Mouse (Mus musculus) neural tube, embryonic 14.5 days (tissue): Measurements from ENCODE around the gene Slc44a2. TPM values are rescaled to one million over a fixed set of nuclear protein-coding genes. Genes with fewer than 3 reads are reported as not detected.

Experiments used
- ATAC-seq: fragments of 200-750 bp; cut with Nextera tagmentation; 2 replicates; pipeline ENCODE4 v1.8.0; 2017; ENCODE audit warnings: low read depth, mild to moderate bottlenecking, moderate TSS enrichment, moderate library complexity
- H3K27ac ChIP-seq: fragments of 300-500 bp; sonication (generic); 2 replicates; pipeline ENCODE4 v1.5.1; 2014; ENCODE audit warnings: low read depth, mild to moderate bottlenecking, control low read depth, low read length, moderate library complexity, mixed read lengths
- H3K27me3 ChIP-seq: fragments of 300-500 bp; sonication (generic); 2 replicates; pipeline ENCODE4 v1.6.1; 2014; ENCODE audit warnings: low read length; ENCODE audit not compliant: control insufficient read depth, insufficient read depth
- H3K36me3 ChIP-seq: fragments of 300-500 bp; sonication (generic); 2 replicates; pipeline ENCODE4 v1.6.1; 2014; ENCODE audit warnings: low read length, mixed read lengths; ENCODE audit not compliant: control insufficient read depth, insufficient read depth
- H3K4me1 ChIP-seq: fragments of 300-500 bp; sonication (generic); 2 replicates; pipeline ENCODE4 v1.6.1; 2014; ENCODE audit warnings: low read length; ENCODE audit not compliant: control insufficient read depth, insufficient read depth
- H3K4me2 ChIP-seq: fragments of 300-500 bp; sonication (generic); 2 replicates; pipeline ENCODE4 v1.6.1; 2014; ENCODE audit warnings: mild to moderate bottlenecking, low read depth, low read length, control low read depth
- H3K4me3 ChIP-seq: fragments of 300-500 bp; sonication (generic); 2 replicates; pipeline ENCODE4 v1.5.1; 2014; ENCODE audit warnings: low read depth, low read length, control low read depth, mixed read lengths
- H3K9ac ChIP-seq: fragments of 300-500 bp; sonication (generic); replicated peaks from 2 replicates; pipeline ENCODE4 v1.6.1; 2014; ENCODE audit warnings: low read depth, mild to moderate bottlenecking, control low read depth, low read length, mixed read lengths
- H3K9me3 ChIP-seq: fragments of 300-500 bp; sonication (generic); 2 replicates; pipeline ENCODE4 v1.6.1; 2016; ENCODE audit warnings: low read length; ENCODE audit not compliant: control insufficient read depth
- WGBS: fragments of 180-500 bp; shearing (Covaris S2); extraction: QIAGEN DNeasy Blood & Tissue Kit; methylation state at CpG from one replicate; pipeline ENCODE4 v1.1.7; 2014; 5-methylcytosine and 5-hydroxymethylcytosine counted together
- polyA plus RNA-seq: library from polyadenylated mRNA; unstranded; fragments of >200 nt; fragmentation: Nextera tagmentation; extraction: Ambion mirVana; gene quantifications from 2 replicates; pipeline ENCODE4 v1.2.1, GENCODE M21; 2014

The Slc44a2 gene
- polyA plus RNA-seq = 67.7 and 75.1 TPM in 2 replicates

- Histone ChIP-seq H3K9me3 (no peaks in the 10 kb centered on the region), H3K4me1 (peaks cover 10% of the 10 kb centered on the region), H3K4me2 (peak within 1 kb of the TSS; percentile 79), H3K36me3 (no peaks in the 10 kb centered on the region), H3K9ac (peak within 1 kb of the TSS; percentile 73), H3K27me3 (no peaks in the 10 kb centered on the region), H3K4me3 (peak within 1 kb of the TSS; percentile 69), H3K27ac (peak within 1 kb of the TSS; percentile 40; the same call in 1 of the 2 replicates)
- 0% methylated on average over 52 of the region's 52 CpGs for WGBS
- peak; percentile 93 for ATAC-seq
Observed at GRCm38 (mm10) chr9:21320619-21321512, at the start of gene Slc44a2. Gene Slc44a2 (plus strand): TSS chr9:21320698.

- no peaks in the 10 kb centered on the region for H3K4me1 ChIP-seq
- no peak overlapping the region for H3K9ac ChIP-seq
- H3K4me2 ChIP-seq = no peak overlapping the region
- H3K4me3 ChIP-seq = no peak overlapping the region
- H3K9me3 ChIP-seq = no peaks in the 10 kb centered on the region
- no peak overlapping the region for H3K27ac ChIP-seq
- H3K36me3 ChIP-seq = peaks cover 80% of the 10 kb centered on the region
- WGBS = 96% methylated on average over 9 of the region's 9 CpGs
- no peaks in the 10 kb centered on the region for H3K27me3 ChIP-seq
- ATAC-seq = no peak
Observed at GRCm38 (mm10) chr9:21272391-21272790, 48.1 kb upstream of the Slc44a2 start.

GRCm38 (mm10) chr9:21273094-21273493, 47.4 kb upstream of the Slc44a2 start:
- 87% methylated on average over 8 of the region's 8 CpGs for WGBS
- Histone ChIP-seq H3K4me1 (no peaks in the 10 kb centered on the region), H3K27me3 (no peaks in the 10 kb centered on the region), H3K9me3 (no peaks in the 10 kb centered on the region), H3K9ac (no peak overlapping the region), H3K4me3 (no peak overlapping the region), H3K4me2 (no peak overlapping the region), H3K36me3 (peaks cover 87% of the 10 kb centered on the region), H3K27ac (no peak overlapping the region)
- ATAC-seq = no peak

GRCm38 (mm10) chr9:21273520-21274228, 46.8 kb upstream of the Slc44a2 start:
- no peak for ATAC-seq
- peaks cover 87% of the 10 kb centered on the region for H3K36me3 ChIP-seq
- 82% methylated on average over 7 of the region's 7 CpGs for WGBS

GRCm38 (mm10) chr9:21274336-21274735, 46.2 kb upstream of the Slc44a2 start:
- Histone ChIP-seq H3K9ac (no peak overlapping the region), H3K4me1 (no peaks in the 10 kb centered on the region), H3K4me2 (no peak overlapping the region), H3K4me3 (no peak overlapping the region), H3K36me3 (peaks cover 90% of the 10 kb centered on the region), H3K9me3 (no peaks in the 10 kb centered on the region), H3K27me3 (no peaks in the 10 kb centered on the region), H3K27ac (no peak overlapping the region)
- WGBS = 94% methylated on average over 3 of the region's 3 CpGs
- ATAC-seq = no peak

More at GRCm38 (mm10) chr9:21273520-21274228, 46.8 kb upstream of the Slc44a2 start:
- H3K4me1 ChIP-seq = no peaks in the 10 kb centered on the region
- no peak overlapping the region for H3K27ac ChIP-seq
- H3K9me3 ChIP-seq = no peaks in the 10 kb centered on the region
- H3K4me3 ChIP-seq = no peak overlapping the region
- H3K9ac ChIP-seq = no peak overlapping the region
- no peaks in the 10 kb centered on the region for H3K27me3 ChIP-seq
- no peak overlapping the region for H3K4me2 ChIP-seq

GRCm38 (mm10) chr9:21275013-21275710, 45.3 kb upstream of the Slc44a2 start:
- H3K4me3 ChIP-seq = no peak overlapping the region
- ATAC-seq = no peak
- H3K36me3 ChIP-seq = peaks cover 93% of the 10 kb centered on the region

GRCm38 (mm10) chr9:21275727-21276126, 44.8 kb upstream of the Slc44a2 start:
- Histone ChIP-seq H3K4me2 (no peak overlapping the region), H3K9ac (no peak overlapping the region), H3K4me3 (no peak overlapping the region), H3K27me3 (no peaks in the 10 kb centered on the region), H3K36me3 (peaks cover 90% of the 10 kb centered on the region), H3K27ac (no peak overlapping the region), H3K4me1 (no peaks in the 10 kb centered on the region), H3K9me3 (no peaks in the 10 kb centered on the region)
- 91% methylated on average over 12 of the region's 12 CpGs for WGBS
- ATAC-seq = no peak

More at GRCm38 (mm10) chr9:21275013-21275710, 45.3 kb upstream of the Slc44a2 start:
- Histone ChIP-seq H3K27me3 (no peaks in the 10 kb centered on the region), H3K4me1 (no peaks in the 10 kb centered on the region), H3K27ac (no peak overlapping the region), H3K4me2 (no peak overlapping the region), H3K9me3 (no peaks in the 10 kb centered on the region), H3K9ac (no peak overlapping the region)
- WGBS = 92% methylated on average over 7 of the region's 7 CpGs

- Histone ChIP-seq H3K9me3 (no peaks in the 10 kb centered on the region), H3K4me1 (no peaks in the 10 kb centered on the region), H3K4me3 (no peak overlapping the region), H3K36me3 (peaks cover 89% of the 10 kb centered on the region), H3K27me3 (no peaks in the 10 kb centered on the region), H3K4me2 (no peak overlapping the region), H3K27ac (no peak overlapping the region), H3K9ac (no peak overlapping the region)
- ATAC-seq = no peak
- WGBS = 93% methylated on average over 8 of the region's 8 CpGs
Observed at GRCm38 (mm10) chr9:21276307-21276706, 44.2 kb upstream of the Slc44a2 start.
